Mouse (Mus musculus) intestine, embryonic 16.5 days (tissue): ENCODE data around the gene Csrnp3. TPM values are rescaled to one million over a fixed set of nuclear protein-coding genes. Genes with fewer than 3 reads are reported as not detected.
"Not testable (repeated sequence)": the region's sequence is repeated elsewhere in the genome, so short reads cannot be mapped to it uniquely, and the experiment has no call there.

Experiments used
- ATAC-seq: fragments of 200-750 bp; cut with Nextera tagmentation; 2 replicates; pipeline ENCODE4 v1.8.0; 2017; ENCODE audit warnings: moderate TSS enrichment, moderate library complexity
- H3K27ac ChIP-seq: fragments of 300-500 bp; sonication (generic); 2 replicates; pipeline ENCODE4 v1.5.1; 2014; ENCODE audit warnings: mild to moderate bottlenecking, low read length
- H3K27me3 ChIP-seq: fragments of 300-500 bp; sonication (generic); replicated peaks from 2 replicates; pipeline ENCODE4 v1.6.1; 2014; ENCODE audit warnings: low read length, control low read depth, mixed read lengths; ENCODE audit not compliant: control insufficient read depth, insufficient read depth
- H3K36me3 ChIP-seq: fragments of 300-500 bp; sonication (generic); 2 replicates; pipeline ENCODE4 v1.6.1; 2014; ENCODE audit warnings: low read length, control low read depth; ENCODE audit not compliant: control insufficient read depth, insufficient read depth
- H3K4me1 ChIP-seq: fragments of 300-500 bp; sonication (generic); 2 replicates; pipeline ENCODE4 v1.6.1; 2014; ENCODE audit warnings: low read length, control low read depth, mixed read lengths; ENCODE audit not compliant: control insufficient read depth, insufficient read depth
- H3K4me2 ChIP-seq: fragments of 300-500 bp; sonication (generic); 2 replicates; pipeline ENCODE4 v1.6.1; 2014; ENCODE audit warnings: low read depth, low read length, control low read depth
- H3K4me3 ChIP-seq: fragments of 300-500 bp; sonication (generic); 2 replicates; pipeline ENCODE4 v1.5.1; 2014; ENCODE audit warnings: mild to moderate bottlenecking, low read length
- H3K9ac ChIP-seq: fragments of 300-500 bp; sonication (generic); 2 replicates; pipeline ENCODE4 v1.6.1; 2014; ENCODE audit warnings: low read depth, low read length
- H3K9me3 ChIP-seq: fragments of 300-500 bp; sonication (generic); 2 replicates; pipeline ENCODE4 v1.6.1; 2016; ENCODE audit warnings: low read length, control low read depth; ENCODE audit not compliant: control insufficient read depth
- WGBS: fragments of 180-500 bp; shearing (Covaris S2); extraction: QIAGEN DNeasy Blood & Tissue Kit; methylation state at CpG from one replicate; pipeline ENCODE4 v1.1.7; 2014; 5-methylcytosine and 5-hydroxymethylcytosine counted together
- polyA plus RNA-seq: library from polyadenylated mRNA; unstranded; fragments of >200 nt; fragmentation: Nextera tagmentation; extraction: Ambion mirVana; gene quantifications from 2 replicates; pipeline ENCODE4 v1.2.1, GENCODE M21; 2015

Gene Csrnp3
- polyA plus RNA-seq: 1.5 and 1.7 TPM in 2 replicates

DNA sequence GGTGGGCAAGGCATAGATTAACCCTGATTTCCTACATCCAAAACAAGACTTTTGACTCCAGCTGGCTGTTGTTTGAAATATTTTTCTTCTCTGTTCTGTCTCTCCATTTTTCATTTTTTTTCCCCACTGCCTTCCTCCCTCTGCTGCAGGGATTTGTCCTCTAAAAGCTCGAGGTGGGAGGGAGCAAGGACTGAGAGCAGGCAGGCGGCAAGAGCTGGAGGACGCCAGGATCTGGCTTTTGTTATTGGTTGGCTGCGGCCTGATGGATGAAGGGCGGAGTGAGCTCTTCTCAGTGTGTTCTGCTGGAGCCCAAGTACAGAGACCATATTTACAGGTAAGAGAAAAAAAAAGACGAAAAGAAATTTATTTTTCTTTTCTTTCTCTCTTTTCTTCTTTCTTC lies at the start of gene Csrnp3:
Gene Csrnp3, plus strand, starts transcription at position 217 of the 400 bp plus-strand sequence.
- WGBS: 4% methylated on average over 6 of the region's 6 CpGs
- peak within 1 kb of the TSS; percentile 48 for H3K4me3 ChIP-seq
- H3K4me2 ChIP-seq: peak within 1 kb of the TSS; percentile 71
- ATAC-seq: peak; percentile 87
- no peak within 1 kb of the TSS for H3K27ac ChIP-seq
- H3K27me3 ChIP-seq: no peaks in the 10 kb centered on the region
- H3K9me3 ChIP-seq: no peaks in the 10 kb centered on the region
- H3K9ac ChIP-seq: peak within 1 kb of the TSS; percentile 40; the same call in 1 of the 2 replicates
- no peaks in the 10 kb centered on the region for H3K4me1 ChIP-seq
- H3K36me3 ChIP-seq: no peaks in the 10 kb centered on the region

DNA sequence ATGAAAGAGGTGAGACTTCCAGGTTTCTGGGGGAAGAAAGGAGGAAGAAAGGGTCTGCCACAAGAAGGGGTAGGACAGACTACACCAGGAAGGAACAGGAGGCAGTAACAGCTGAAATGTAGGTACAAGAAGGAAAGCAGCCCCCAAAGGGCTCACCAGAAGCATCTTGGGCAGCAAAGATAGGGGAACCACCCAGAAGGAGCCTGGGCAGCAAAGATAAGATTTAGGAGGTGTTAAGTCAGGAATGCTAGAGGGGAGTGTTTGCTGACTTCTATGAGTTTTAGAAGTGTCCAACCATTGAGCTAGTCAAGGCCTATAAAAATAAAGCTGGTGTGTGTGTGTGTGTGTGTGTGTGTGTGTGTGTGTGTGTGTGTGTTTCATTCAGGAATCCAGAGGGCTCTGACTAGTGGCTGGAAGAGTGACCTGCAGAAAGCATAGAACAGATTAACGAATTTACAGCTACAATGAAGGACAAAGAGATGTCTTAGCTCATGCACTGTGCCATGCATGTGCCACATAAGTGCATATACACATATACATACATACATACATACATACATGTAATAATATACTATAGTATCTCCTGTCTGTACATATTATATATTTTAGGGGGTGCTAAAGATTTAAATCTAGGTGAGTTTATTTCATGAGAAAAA lies 44.4 kb upstream of the Csrnp3 start:
- Histone ChIP-seq H3K4me2 (no peak overlapping the region), H3K27ac (no peak overlapping the region), H3K4me3 (no peak overlapping the region), H3K27me3 (no peaks in the 10 kb centered on the region), H3K36me3 (no peaks in the 10 kb centered on the region), H3K4me1 (no peaks in the 10 kb centered on the region), H3K9ac (no peak overlapping the region), H3K9me3 (0 out of 2 replicates have a peak, but pooled peaks cover 3% of the 10 kb centered on the region)
- WGBS: 79% methylated on average over 1 of the region's 1 CpGs
- peak; percentile 71 for ATAC-seq

DNA sequence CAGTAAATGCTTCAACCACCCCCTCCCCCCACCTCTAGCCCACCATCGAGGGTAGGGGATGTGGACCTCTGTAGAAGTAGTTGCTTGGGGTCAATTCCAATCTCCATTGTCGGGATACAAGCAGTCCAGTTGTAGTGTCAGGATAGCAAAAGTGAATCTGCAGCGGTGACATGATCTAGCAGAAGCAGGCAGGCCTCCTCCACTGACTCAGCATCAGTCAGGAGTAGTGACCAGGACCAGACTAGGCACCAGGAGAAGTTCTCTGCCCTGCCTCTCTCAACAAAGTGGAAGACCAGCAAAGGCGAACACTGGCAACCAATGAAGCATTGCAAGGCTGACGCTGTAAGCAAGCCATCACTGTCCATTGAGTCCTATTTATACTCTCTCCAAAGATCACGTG lies 39.0 kb upstream of the Csrnp3 start:
- Histone ChIP-seq H3K4me3 (no peak overlapping the region), H3K27me3 (no peaks in the 10 kb centered on the region), H3K36me3 (no peaks in the 10 kb centered on the region), H3K9ac (no peak overlapping the region), H3K4me1 (no peaks in the 10 kb centered on the region), H3K9me3 (no peaks in the 10 kb centered on the region), H3K4me2 (no peak overlapping the region), H3K27ac (no peak overlapping the region)
- 89% methylated on average over 6 of the region's 6 CpGs for WGBS
- no peak for ATAC-seq

DNA sequence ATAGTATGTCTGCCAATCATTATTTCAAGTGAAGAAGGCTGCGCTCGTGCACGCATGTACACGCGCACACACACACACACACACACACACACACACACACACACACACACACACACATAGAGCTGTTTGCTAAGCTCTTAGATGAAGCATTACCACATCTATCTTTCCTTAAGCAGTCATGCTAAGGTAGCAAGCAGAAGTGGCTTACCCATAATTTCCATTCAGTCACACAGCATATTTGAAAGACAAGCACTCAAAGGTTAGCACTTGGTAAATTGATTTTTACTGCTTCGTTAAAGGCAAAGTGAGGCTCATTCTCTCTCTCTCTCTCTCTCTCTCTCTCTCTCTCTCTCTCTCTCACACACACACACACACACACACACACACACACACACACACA lies 34.4 kb upstream of the Csrnp3 start:
- not testable (repeated sequence) for H3K27ac ChIP-seq, H3K4me2 ChIP-seq, ATAC-seq, H3K36me3 ChIP-seq, H3K4me3 ChIP-seq, H3K9me3 ChIP-seq, H3K4me1 ChIP-seq, H3K9ac ChIP-seq, H3K27me3 ChIP-seq
- 94% methylated on average over 6 of the region's 6 CpGs for WGBS

DNA sequence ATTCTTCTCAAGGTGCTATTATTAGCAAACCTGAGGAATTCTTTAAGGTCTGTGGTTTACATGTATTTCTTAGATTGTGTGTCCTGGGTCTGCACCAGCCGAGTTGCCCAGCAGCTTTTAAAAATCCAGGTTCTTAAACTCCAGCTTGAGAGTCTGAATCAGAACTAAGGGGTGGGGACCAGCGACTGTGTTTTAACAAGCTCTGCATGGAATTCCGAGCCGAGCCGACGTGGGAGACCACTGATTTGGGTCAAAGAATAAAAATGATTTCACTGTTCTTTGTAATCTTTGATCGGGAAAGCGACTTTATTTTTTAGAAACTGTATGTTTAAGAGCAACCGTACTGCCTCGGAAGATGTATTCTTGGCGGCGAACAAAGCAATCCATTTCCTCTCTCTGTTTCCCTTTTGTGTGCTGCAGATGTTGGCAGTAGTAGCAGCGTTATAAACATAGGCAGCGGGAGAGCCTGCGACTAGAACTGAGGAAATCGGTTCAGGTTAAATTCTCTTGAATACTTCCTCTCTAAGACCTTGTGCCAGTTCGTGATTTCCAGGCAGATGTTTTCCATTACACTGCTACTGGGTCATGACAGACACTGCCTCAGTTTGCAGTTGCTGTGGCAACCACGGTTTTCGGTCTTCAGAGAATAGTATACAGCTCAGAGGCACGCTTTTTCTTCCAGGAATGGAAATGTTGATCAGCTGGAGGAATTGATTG lies 27.3 kb upstream of the Csrnp3 start:
- no peaks in the 10 kb centered on the region for H3K9me3 ChIP-seq
- ATAC-seq: peak; percentile 58
- 33% methylated on average over 20 of the region's 20 CpGs for WGBS
- no peaks in the 10 kb centered on the region for H3K27me3 ChIP-seq
- peak overlapping the region; percentile 5 for H3K4me3 ChIP-seq
- no peaks in the 10 kb centered on the region for H3K36me3 ChIP-seq
- peak overlapping the region; percentile 30 for H3K4me2 ChIP-seq
- H3K4me1 ChIP-seq: no peaks in the 10 kb centered on the region
- no peak overlapping the region for H3K27ac ChIP-seq
- H3K9ac ChIP-seq: 0 out of 2 replicates have a peak overlapping the region, but pooled peaks have one; percentile 39

DNA sequence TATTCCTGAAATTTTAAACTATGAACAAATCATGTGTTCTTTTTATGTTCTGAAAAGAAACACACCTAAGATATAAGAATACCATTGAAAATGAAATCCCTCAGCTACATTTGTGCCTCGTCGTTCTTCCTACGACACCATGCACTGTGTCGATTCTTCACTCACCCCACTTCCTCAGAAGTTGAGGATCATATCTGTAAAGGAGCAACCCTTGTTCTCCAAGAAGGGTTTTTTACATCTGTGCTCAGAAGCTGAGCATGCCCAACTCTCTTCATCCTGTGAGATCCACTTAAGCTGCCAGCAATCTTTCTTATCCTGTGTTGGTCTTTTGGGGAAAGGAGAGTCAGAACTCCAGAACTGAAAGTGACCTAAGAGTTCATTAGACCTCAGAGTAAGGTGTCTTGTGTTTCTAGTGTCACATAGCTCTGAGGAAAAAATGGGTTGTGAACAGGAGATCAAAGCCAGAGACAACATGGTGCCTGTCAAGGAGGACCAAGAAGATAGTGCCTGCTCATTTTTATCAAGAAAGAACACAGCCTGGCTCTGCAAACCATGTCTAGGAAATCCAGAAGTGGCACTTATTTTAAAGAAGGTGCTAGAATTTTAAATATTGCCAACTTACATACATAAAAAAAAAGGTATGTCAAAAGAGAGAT lies 25.3 kb upstream of the Csrnp3 start:
- Histone ChIP-seq H3K4me2 (no peak overlapping the region), H3K4me1 (no peaks in the 10 kb centered on the region), H3K36me3 (no peaks in the 10 kb centered on the region), H3K27me3 (no peaks in the 10 kb centered on the region), H3K27ac (no peak overlapping the region), H3K4me3 (no peak overlapping the region), H3K9ac (no peak overlapping the region), H3K9me3 (no peaks in the 10 kb centered on the region)
- WGBS: 48% methylated on average over 4 of the region's 4 CpGs
- ATAC-seq: no peak

DNA sequence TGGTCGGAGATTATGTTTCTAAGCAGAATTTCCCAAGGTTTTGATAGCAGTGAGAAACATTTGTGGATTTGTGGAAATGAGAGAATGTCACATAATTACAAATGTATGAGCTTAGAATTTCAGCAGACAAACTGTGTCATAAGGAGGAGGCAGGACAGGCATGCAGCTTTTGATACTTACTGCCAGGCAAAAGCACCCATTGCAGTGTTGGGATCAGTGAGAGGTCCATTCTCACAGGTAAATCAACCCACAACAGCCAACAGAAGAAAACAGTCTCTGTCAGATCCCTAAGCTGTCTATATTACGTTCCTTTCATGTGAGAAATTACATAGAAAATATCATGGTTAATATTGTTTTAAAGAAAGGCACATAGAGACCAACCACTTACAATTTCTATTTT lies 19.3 kb upstream of the Csrnp3 start:
- H3K36me3 ChIP-seq: no peaks in the 10 kb centered on the region
- no peaks in the 10 kb centered on the region for H3K4me1 ChIP-seq
- H3K9ac ChIP-seq: no peak overlapping the region
- H3K27me3 ChIP-seq: no peaks in the 10 kb centered on the region
- no peak overlapping the region for H3K27ac ChIP-seq
- WGBS: 88% methylated on average over 2 of the region's 2 CpGs
- no peak for ATAC-seq
- no peak overlapping the region for H3K4me2 ChIP-seq
- H3K9me3 ChIP-seq: no peaks in the 10 kb centered on the region
- H3K4me3 ChIP-seq: no peak overlapping the region

DNA sequence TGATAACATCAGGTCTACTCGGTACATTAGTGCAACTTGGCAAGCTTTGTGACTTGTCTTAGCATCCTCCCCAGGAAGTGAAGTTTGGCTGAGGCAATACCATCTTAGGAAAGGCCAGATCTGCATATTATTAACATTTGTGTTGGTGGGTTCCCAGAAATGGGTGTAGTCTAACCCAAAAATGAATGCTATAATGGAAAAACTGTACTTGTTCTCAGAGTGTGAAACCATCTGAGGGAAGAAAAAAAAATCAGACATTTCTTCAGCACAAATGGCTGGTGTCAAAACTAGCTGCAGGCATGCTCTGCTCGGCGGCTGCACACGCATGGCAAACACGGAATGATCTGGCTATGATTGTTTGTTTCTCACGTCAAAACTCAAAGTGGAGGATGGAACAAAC lies 18.8 kb upstream of the Csrnp3 start:
- Histone ChIP-seq H3K9me3 (no peaks in the 10 kb centered on the region), H3K9ac (no peak overlapping the region), H3K36me3 (no peaks in the 10 kb centered on the region), H3K4me3 (no peak overlapping the region), H3K27ac (no peak overlapping the region), H3K27me3 (no peaks in the 10 kb centered on the region), H3K4me2 (no peak overlapping the region), H3K4me1 (no peaks in the 10 kb centered on the region)
- ATAC-seq: no peak
- WGBS: 70% methylated on average over 6 of the region's 6 CpGs

DNA sequence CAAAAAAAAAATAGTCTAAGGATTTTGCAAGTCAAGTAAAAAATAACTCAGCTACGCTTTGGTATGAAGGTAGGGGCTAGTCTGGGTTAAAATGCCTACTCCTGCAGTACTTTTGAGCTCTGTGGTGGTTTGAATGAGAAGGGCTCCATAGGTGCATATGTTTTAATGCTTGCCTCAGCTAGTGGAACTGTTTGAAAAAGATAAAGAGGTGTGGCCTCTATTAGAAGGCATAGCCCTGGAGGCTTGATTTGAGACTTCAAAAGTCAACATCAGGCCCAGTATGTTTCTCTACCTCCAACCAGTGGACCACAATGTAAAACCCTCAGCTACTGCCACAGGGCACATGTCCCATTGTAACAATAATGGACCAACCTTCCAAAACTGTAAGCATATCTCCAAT lies 16.9 kb upstream of the Csrnp3 start:
- Histone ChIP-seq H3K4me2 (no peak overlapping the region), H3K27me3 (no peaks in the 10 kb centered on the region), H3K9me3 (no peaks in the 10 kb centered on the region), H3K4me3 (no peak overlapping the region), H3K36me3 (no peaks in the 10 kb centered on the region), H3K9ac (no peak overlapping the region), H3K27ac (no peak overlapping the region), H3K4me1 (no peaks in the 10 kb centered on the region)
- ATAC-seq: no peak
- 89% methylated on average over 1 of the region's 1 CpGs for WGBS
